Mouse (Mus musculus) A20 (cell line): Measurements from ENCODE around the gene Cacng1.

Source experiments
- DNase-seq: peaks from one replicate; pipeline ENCODE4 v3.0.0-alpha.2; 2011; ENCODE audit warnings: low read depth, low spot score

Cacng1 gene

GRCm38 (mm10) chr11:107657117-107657516 lies 59.2 kb downstream of the Cacng1 start:
- DNase-seq = no peak

- DNase-seq = no peak
These were observed 60.8 kb downstream of the Cacng1 start for GRCm38 (mm10) chr11:107655538-107655937.
